Mouse (Mus musculus): ENCODE results near the gene Gm20888. TPM values are rescaled to one million over a fixed set of nuclear protein-coding genes. Genes with fewer than 3 reads are reported as not detected.
"Not testable (repeated sequence)": the region's sequence is repeated elsewhere in the genome, so short reads cannot be mapped to it uniquely, and the experiment has no call there.

The Gm20888 gene
- not detected for total RNA-seq (2021)
- long read RNA-seq, experiment 1 = 0 reads
- long read RNA-seq, experiment 2 = 0 reads

GRCm38 (mm10) chrY:70441582-70441981 is at the start of gene Gm20888:
TSS of gene Gm20888 (plus strand) at chrY:70441882.
- H3K4me3 ChIP-seq; DNase-seq (ENCODE audit: extremely low spot score in 1 of 2, low spot score in 2 of 2); H3K27ac ChIP-seq; intact Hi-C loops (cut with DNase I): not testable (repeated sequence)

Other genes with a start within 250 kb of the Gm20888 start
- gene Gm21118, start 168.2 kb upstream of the Gm20888 start, total RNA-seq (2021) = not detected
- gene Gm29423, start 138.6 kb upstream of the Gm20888 start, total RNA-seq (2021) = not detected
- not detected for gene Gm29644, start 138.5 kb upstream of the Gm20888 start, total RNA-seq (2021)

Data from left cerebral cortex, adult 2 months (tissue).